Mouse (Mus musculus) kidney, adult 2 months (tissue): ENCODE results near the gene Ncf2.
"Not testable (repeated sequence)": the region's sequence is repeated elsewhere in the genome, so short reads cannot be mapped to it uniquely, and the experiment has no call there.

ENCODE experiments used
- CTCF ChIP-seq: fragments of 200-500 bp; conservative IDR thresholded peaks from 2 replicates; pipeline ENCODE4 v1.5.1; 2011; ENCODE audit warnings: low read depth, mild to moderate bottlenecking, control low read depth, low read length, moderate library complexity, mixed read lengths; ENCODE audit not compliant: insufficient read depth, insufficient read length
- POLR2A ChIP-seq: fragments of 200-500 bp; IDR thresholded peaks from one replicate; pipeline ENCODE4 v1.6.1; 2011; ENCODE audit warnings: low read depth, low read length, control low read depth

DNA sequence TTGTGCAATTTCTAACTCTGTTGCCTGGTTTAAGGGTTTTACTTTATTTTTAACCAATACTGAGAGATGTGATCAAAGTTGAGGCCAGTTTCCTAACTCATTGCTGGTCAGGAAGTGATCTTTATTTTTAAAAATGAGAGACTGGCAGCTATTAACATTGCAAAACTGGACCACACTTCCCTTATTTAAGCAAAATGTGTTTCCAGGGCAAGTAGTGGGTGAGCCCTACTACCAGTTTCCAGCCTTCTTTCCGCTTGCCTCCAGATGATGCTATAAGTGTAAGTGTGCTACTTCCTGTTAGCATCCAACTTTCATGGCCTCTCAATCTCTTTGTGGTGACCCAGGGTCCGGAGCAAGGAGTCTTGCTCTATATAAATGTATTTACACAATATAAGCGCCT, 25.4 kb upstream of the Ncf2 start:
- TF ChIP-seq CTCF, POLR2A: not testable (repeated sequence)
